Mouse (Mus musculus) midbrain, embryonic 16.5 days (tissue): ENCODE results near the gene Gm20388. TPM values are rescaled to one million over a fixed set of nuclear protein-coding genes. Genes with fewer than 3 reads are reported as not detected.

ENCODE experiments used
- ATAC-seq: fragments of 200-750 bp; cut with Nextera tagmentation; 2 replicates; pipeline ENCODE4 v1.8.0; 2017; ENCODE audit warnings: moderate TSS enrichment
- H3K27ac ChIP-seq: fragments of 300-500 bp; sonication (generic); 2 replicates; pipeline ENCODE4 v1.5.1; 2014; ENCODE audit warnings: mild to moderate bottlenecking, low read length, mixed read lengths
- H3K27me3 ChIP-seq: fragments of 300-500 bp; sonication (generic); 2 replicates; pipeline ENCODE4 v1.6.1; 2014; ENCODE audit warnings: low read depth, low read length, mixed read lengths; ENCODE audit not compliant: control insufficient read depth, insufficient read depth
- H3K36me3 ChIP-seq: fragments of 300-500 bp; sonication (generic); 2 replicates; pipeline ENCODE4 v1.6.1; 2014; ENCODE audit warnings: mild to moderate bottlenecking, low read length, moderate library complexity, mixed read lengths; ENCODE audit not compliant: control insufficient read depth, insufficient read depth
- H3K4me1 ChIP-seq: fragments of 300-500 bp; sonication (generic); 2 replicates; pipeline ENCODE4 v1.6.1; 2014; ENCODE audit warnings: mild to moderate bottlenecking, low read length, mixed read lengths; ENCODE audit not compliant: control insufficient read depth, insufficient read depth
- H3K4me2 ChIP-seq: fragments of 300-500 bp; sonication (generic); 2 replicates; pipeline ENCODE4 v1.6.1; 2014; ENCODE audit warnings: mild to moderate bottlenecking, low read length, mixed read lengths
- H3K4me3 ChIP-seq: fragments of 300-500 bp; sonication (generic); 2 replicates; pipeline ENCODE4 v1.5.1; 2014; ENCODE audit warnings: low read depth, mild to moderate bottlenecking, low read length, moderate library complexity, mixed read lengths
- H3K9ac ChIP-seq: fragments of 300-500 bp; sonication (generic); 2 replicates; pipeline ENCODE4 v1.6.1; 2014; ENCODE audit warnings: low read depth, low read length, mixed read lengths
- H3K9me3 ChIP-seq: fragments of 300-500 bp; sonication (generic); replicated peaks from 2 replicates; pipeline ENCODE4 v1.6.1; 2014; ENCODE audit warnings: mild to moderate bottlenecking, low read length, mixed read lengths; ENCODE audit not compliant: control insufficient read depth, poor library complexity, severe bottlenecking
- WGBS: fragments of 180-500 bp; shearing (Covaris S2); extraction: QIAGEN DNeasy Blood & Tissue Kit; methylation state at CpG from one replicate; pipeline ENCODE4 v1.1.7; 2014; 5-methylcytosine and 5-hydroxymethylcytosine counted together
- polyA plus RNA-seq: library from polyadenylated mRNA; unstranded; fragments of >200 nt; fragmentation: Nextera tagmentation; extraction: Ambion mirVana; gene quantifications from 2 replicates; pipeline ENCODE4 v1.2.1, GENCODE M21; 2015

Gene Gm20388
- polyA plus RNA-seq, 1 experiment from 2014 or later, result 7.5 TPM

DNA sequence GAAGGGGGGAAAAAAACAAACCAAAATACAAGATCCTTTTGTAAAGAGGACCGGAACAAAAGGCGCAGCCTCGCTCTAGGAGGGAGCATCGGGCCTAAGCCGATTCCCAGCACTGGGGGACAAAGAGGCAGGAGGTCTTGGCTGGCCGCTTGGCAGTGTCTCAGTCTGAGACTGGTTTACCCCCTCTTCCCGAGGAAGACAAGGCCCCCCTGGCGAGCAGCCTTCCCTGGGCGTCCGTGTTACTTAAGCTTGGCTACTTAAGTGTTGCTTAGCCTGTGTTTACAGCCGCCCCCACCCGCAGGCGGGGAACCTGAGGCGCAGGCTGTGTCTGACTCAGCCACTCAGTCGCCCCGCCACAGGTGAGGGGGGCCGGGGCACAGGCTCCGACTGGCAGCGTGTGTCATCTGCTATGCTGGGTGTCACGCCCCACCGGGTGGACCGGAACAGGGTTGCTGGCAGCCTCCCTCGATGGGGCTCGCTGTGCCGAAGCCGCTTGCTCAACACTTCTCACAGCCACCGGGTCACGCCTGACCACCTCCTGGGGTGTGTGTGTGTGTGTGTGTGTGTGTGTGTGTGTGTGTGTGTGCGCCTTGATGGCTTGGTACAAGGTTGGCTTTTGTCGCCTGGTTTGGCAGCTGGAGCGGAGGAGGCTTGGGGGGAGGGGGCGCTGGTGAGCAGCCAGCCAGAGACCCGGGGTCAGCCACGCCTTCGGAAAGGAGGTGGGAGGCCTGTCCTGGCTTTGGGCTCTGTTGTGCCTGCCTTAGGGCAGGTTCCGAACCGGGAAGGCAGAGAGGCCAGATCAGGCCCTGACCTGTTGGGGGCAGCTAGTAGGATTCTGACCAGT is 628.0 kb downstream of the Gm20388 start:
- Histone ChIP-seq H3K9ac (peak overlapping the region; percentile 85), H3K36me3 (no peaks in the 10 kb centered on the region), H3K27me3 (no peaks in the 10 kb centered on the region), H3K27ac (peak overlapping the region; percentile 98), H3K9me3 (no peaks in the 10 kb centered on the region), H3K4me2 (peak overlapping the region; percentile 98), H3K4me1 (peaks cover 80% of the 10 kb centered on the region), H3K4me3 (peak overlapping the region; percentile 70)
- WGBS, result 2% methylated on average over 37 of the region's 37 CpGs
- ATAC-seq, result peak; percentile 49

DNA sequence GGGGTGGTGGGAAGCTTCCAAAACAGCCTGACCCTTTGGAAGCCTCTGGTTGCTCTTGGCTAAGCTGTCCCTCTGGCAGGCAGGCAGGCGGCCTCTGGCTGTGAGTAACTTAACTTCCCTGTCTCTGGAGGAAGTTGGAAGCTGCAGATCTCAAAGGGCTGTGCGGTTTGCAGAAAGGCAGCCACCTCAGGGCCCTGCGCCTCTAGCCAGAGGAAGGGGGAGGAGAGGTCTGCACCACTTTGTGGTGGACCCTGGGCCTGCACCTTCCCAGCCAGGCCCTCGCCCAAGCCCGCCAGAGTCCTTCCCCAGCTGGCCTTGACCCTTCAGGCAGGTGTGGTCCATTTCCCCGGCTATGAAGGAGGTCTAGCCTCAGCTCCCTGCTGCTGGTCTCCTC is 628.7 kb downstream of the Gm20388 start:
- Histone ChIP-seq H3K4me3 (peak overlapping the region; percentile 70; the same call in 1 of the 2 replicates), H3K4me1 (peaks cover 76% of the 10 kb centered on the region), H3K9me3 (no peaks in the 10 kb centered on the region), H3K27ac (peak overlapping the region; percentile 98), H3K36me3 (no peaks in the 10 kb centered on the region), H3K27me3 (no peaks in the 10 kb centered on the region), H3K4me2 (peak overlapping the region; percentile 98), H3K9ac (peak overlapping the region; percentile 54)
- ATAC-seq, result no peak
- 36% methylated on average over 6 of the region's 6 CpGs for WGBS

DNA sequence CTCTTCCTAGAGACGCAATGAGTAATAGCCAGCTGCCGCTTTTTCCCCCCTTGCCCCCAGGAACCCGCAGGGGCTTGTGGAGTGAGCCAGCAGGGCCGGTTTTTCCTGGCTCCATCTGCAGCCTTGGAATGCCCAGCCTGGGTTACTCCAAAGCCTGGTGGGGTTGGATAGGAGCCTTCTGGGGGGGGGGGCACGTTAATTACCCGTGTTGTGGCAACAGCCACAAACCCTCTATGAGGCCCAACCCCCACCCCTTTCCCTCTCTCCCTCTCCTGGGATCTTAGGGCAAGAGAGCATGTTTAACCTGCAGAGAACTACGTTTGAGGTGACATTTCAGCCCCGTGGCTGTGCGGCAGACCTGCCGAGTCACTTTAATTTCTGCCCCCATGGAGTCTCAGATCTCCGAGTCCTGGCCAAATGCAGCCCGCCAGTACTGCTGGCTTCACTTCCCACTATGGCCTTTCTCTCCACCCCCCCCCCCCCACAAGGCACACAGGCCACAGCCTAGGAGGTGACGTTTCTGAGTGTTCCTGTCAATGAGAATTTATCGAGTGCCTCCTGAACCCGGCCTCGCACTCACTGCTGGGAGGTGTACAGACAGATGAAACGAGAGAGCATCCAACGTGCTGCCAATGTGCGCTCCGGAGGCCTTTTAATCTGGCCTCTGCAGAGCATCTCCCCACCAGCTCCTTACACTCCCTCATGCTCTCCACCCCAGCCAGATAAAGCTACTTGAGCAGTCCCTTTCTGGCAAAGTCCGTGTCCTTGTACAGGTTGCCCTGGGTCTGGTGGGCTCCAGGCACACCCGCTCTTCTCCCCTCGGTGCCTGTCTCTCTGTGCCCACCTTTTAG is 629.4 kb downstream of the Gm20388 start:
- Histone ChIP-seq H3K9me3 (no peaks in the 10 kb centered on the region), H3K27ac (peak overlapping the region; percentile 98), H3K4me1 (peaks cover 72% of the 10 kb centered on the region), H3K36me3 (no peaks in the 10 kb centered on the region), H3K27me3 (no peaks in the 10 kb centered on the region), H3K9ac (peak overlapping the region; percentile 54; the same call in 1 of the 2 replicates), H3K4me2 (peak overlapping the region; percentile 98), H3K4me3 (no peak overlapping the region)
- 18% methylated on average over 23 of the region's 23 CpGs for WGBS
- no peak for ATAC-seq

DNA sequence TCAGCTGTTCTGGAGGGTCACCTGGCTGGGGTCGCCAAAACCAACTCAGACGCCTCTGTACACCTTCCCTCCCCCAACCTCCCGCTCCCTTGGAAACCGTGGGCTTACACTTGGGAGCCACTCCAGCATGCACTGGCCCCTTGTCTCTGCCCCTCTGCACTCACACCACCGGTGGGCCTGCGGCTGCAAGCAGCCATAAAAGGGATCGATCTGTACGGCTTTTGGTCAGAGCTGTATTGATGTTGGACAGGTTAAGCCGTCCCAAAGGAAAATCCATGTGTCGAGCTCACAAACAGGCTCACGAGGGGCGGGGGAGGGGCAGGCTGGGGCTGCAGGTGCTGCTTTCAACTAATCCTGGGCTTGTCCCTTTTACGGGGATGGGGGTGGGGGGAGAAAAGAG is 632.4 kb downstream of the Gm20388 start:
- H3K4me2 ChIP-seq, result peak overlapping the region; percentile 5; the same call in 1 of the 2 replicates
- no peak overlapping the region for H3K4me3 ChIP-seq
- no peaks in the 10 kb centered on the region for H3K36me3 ChIP-seq
- no peak for ATAC-seq
- H3K27me3 ChIP-seq, result no peaks in the 10 kb centered on the region
- no peaks in the 10 kb centered on the region for H3K9me3 ChIP-seq
- WGBS, result 14% methylated on average over 13 of the region's 13 CpGs
- no peak overlapping the region for H3K27ac ChIP-seq
- H3K4me1 ChIP-seq, result peaks cover 69% of the 10 kb centered on the region
- H3K9ac ChIP-seq, result no peak overlapping the region

DNA sequence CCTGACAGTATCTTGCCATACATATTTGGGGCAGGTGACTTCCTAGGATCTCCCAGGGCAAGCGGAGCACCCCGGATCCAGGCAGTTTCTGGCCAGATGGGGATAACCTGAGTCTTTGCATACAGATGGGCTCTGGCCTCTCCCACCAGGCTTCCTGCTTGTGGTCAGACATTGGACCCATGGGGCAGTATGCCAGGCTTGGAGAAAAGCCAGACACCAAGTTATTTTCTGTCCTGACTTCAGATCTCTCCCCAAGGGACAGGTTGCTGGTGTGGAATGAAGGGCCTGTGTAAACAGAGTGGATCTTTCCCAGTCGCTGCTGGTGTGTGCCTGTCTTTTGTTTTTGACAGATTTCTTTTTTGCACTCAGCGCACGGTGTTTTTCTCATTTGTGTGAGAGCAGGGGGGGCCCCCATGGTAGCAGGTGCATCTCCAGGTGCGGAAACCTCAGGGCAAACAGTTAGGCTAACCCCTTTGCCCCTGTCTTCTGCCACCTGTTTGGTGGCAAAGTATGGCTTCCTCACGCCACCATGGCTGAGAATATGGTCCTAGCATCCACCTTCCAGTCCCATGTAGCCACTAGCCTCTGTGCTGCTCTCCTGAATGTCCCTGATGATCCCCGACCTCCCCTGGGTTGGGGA is 632.9 kb downstream of the Gm20388 start:
- H3K9me3 ChIP-seq, result no peaks in the 10 kb centered on the region
- H3K9ac ChIP-seq, result no peak overlapping the region
- WGBS, result 47% methylated on average over 8 of the region's 8 CpGs
- H3K27ac ChIP-seq, result no peak overlapping the region
- H3K4me1 ChIP-seq, result peaks cover 69% of the 10 kb centered on the region
- H3K4me2 ChIP-seq, result peak overlapping the region; percentile 5; the same call in 1 of the 2 replicates
- ATAC-seq, result no peak
- H3K4me3 ChIP-seq, result no peak overlapping the region
- H3K27me3 ChIP-seq, result no peaks in the 10 kb centered on the region
- H3K36me3 ChIP-seq, result no peaks in the 10 kb centered on the region

DNA sequence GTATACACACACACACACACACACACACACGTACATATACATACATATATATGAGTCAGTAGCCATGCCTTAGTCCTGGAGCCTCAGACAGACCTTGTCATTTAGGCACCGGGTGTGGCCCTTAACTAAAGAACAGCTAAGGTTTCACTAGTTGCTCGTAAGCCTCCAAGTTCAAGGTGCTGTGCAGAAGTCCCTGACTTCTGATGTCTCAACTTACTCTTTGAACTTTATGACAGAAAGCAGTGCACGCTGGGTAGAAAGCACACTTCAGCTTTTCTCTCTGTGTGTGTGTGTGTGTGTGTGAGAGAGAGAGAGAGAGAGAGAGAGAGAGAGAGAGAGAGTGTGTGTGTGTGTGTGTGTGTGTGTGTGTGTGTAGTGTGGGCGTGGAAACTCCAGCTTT is 633.5 kb downstream of the Gm20388 start:
- H3K4me1 ChIP-seq, result peaks cover 67% of the 10 kb centered on the region
- no peak for ATAC-seq
- H3K9me3 ChIP-seq, result no peaks in the 10 kb centered on the region
- H3K4me2 ChIP-seq, result no peak overlapping the region
- no peak overlapping the region for H3K4me3 ChIP-seq
- no peaks in the 10 kb centered on the region for H3K36me3 ChIP-seq
- no peak overlapping the region for H3K9ac ChIP-seq
- H3K27me3 ChIP-seq, result no peaks in the 10 kb centered on the region
- 87% methylated on average over 5 of the region's 5 CpGs for WGBS
- no peak overlapping the region for H3K27ac ChIP-seq

DNA sequence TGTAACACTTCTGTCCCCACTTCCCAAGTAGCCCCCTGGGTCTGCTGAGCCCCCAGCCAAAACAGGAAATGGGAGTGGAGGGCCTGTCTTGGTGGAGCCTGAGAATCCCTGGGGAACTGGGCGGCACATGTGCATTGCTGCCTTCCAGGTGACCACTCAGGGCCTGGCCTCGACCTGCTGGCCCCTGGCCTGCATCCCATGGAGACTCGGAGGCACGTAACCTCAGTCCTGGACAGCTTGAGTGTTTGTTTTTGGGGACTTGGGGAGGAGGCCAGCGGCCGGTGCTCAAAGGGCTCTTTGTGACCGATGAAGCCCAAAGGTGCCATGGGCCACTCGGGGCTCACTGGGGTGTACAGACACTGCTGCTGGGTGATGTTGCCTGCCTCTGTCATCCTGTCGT is 636.9 kb downstream of the Gm20388 start:
- Histone ChIP-seq H3K27ac (peak overlapping the region; percentile 25; the same call in 1 of the 2 replicates), H3K9ac (peak overlapping the region; percentile 39), H3K27me3 (no peaks in the 10 kb centered on the region), H3K36me3 (no peaks in the 10 kb centered on the region), H3K4me2 (no peak overlapping the region), H3K4me1 (peaks cover 69% of the 10 kb centered on the region), H3K4me3 (no peak overlapping the region), H3K9me3 (no peaks in the 10 kb centered on the region)
- no peak for ATAC-seq
- 83% methylated on average over 9 of the region's 9 CpGs for WGBS

DNA sequence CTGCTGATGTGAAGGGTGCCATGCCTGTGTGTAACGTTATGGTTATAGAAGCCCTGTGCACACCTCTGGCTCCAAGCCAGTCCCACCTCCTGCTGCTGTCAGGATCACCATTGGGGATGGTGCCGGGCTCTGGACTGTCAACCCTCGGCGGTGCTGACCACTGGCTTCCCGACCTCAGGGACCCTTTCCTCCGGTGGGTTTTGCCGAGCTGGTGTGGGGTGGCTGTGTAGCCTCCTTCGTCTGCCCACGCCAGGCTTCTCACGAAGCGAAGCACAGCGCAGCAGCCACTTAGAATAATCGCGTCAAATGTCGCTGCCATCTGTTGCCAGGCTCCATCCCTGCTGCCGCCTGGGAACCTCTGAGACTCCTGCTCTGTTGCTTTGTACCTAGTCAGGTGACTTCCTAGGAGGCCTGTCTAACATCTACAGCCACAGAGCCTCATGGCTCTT is 637.7 kb downstream of the Gm20388 start:
- Histone ChIP-seq H3K9ac (peak overlapping the region; percentile 39), H3K4me1 (peaks cover 61% of the 10 kb centered on the region), H3K4me2 (peak overlapping the region; percentile 23), H3K9me3 (no peaks in the 10 kb centered on the region), H3K27ac (peak overlapping the region; percentile 60), H3K27me3 (no peaks in the 10 kb centered on the region), H3K4me3 (no peak overlapping the region), H3K36me3 (no peaks in the 10 kb centered on the region)
- ATAC-seq, result peak; percentile 7; the same call in 1 of the 2 replicates
- 30% methylated on average over 16 of the region's 16 CpGs for WGBS
